Mouse (Mus musculus) midbrain, embryonic 12.5 days (tissue): ENCODE results near the gene Pdgfb. TPM values are rescaled to one million over a fixed set of nuclear protein-coding genes. Genes with fewer than 3 reads are reported as not detected.

Experiments
- ATAC-seq: fragments of 200-750 bp; cut with Nextera tagmentation; 2 replicates; pipeline ENCODE4 v1.8.0; 2017; ENCODE audit warnings: low read depth, moderate TSS enrichment, moderate library complexity; ENCODE audit not compliant: low FRiP score
- H3K27ac ChIP-seq: fragments of 300-500 bp; sonication (generic); replicated peaks from 2 replicates; pipeline ENCODE4 v1.5.1; 2016; ENCODE audit warnings: mild to moderate bottlenecking
- H3K27me3 ChIP-seq: fragments of 300-500 bp; sonication (generic); 2 replicates; pipeline ENCODE4 v1.6.1; 2016; ENCODE audit warnings: mild to moderate bottlenecking
- H3K36me3 ChIP-seq: fragments of 300-500 bp; sonication (generic); 2 replicates; pipeline ENCODE4 v1.6.1; 2016
- H3K4me1 ChIP-seq: fragments of 300-500 bp; sonication (generic); 2 replicates; pipeline ENCODE4 v1.6.1; 2016
- H3K4me2 ChIP-seq: fragments of 300-500 bp; sonication (generic); replicated peaks from 2 replicates; pipeline ENCODE4 v1.6.1; 2016; ENCODE audit warnings: mild to moderate bottlenecking, moderate library complexity
- H3K4me3 ChIP-seq: fragments of 300-500 bp; sonication (generic); 2 replicates; pipeline ENCODE4 v1.5.1; 2016; ENCODE audit warnings: mild to moderate bottlenecking
- H3K9ac ChIP-seq: fragments of 300-500 bp; sonication (generic); replicated peaks from 2 replicates; pipeline ENCODE4 v1.6.1; 2016; ENCODE audit warnings: mild to moderate bottlenecking, moderate library complexity
- H3K9me3 ChIP-seq: fragments of 300-500 bp; sonication (generic); 2 replicates; pipeline ENCODE4 v1.6.1; 2016; ENCODE audit warnings: mild to moderate bottlenecking
- WGBS: fragments of 180-500 bp; shearing (Covaris S2); methylation state at CpG from one replicate; pipeline ENCODE4 v1.1.7; 2016; 5-methylcytosine and 5-hydroxymethylcytosine counted together
- polyA plus RNA-seq: library from polyadenylated mRNA; unstranded; fragments of >200 nt; fragmentation: Nextera tagmentation; extraction: Ambion mirVana; gene quantifications from 2 replicates; pipeline ENCODE4 v1.2.1, GENCODE M21; 2016

Pdgfb gene
- polyA plus RNA-seq, 1 experiment from 2014 or later: 2.4 TPM

GRCm38 (mm10) chr15:79970491-79970890, 44.3 kb downstream of the Pdgfb start:
- Histone ChIP-seq H3K36me3 (no peaks in the 10 kb centered on the region), H3K27me3 (no peaks in the 10 kb centered on the region), H3K4me1 (no peaks in the 10 kb centered on the region), H3K9ac (no peak overlapping the region), H3K4me2 (no peak overlapping the region), H3K27ac (no peak overlapping the region), H3K9me3 (no peaks in the 10 kb centered on the region), H3K4me3 (no peak overlapping the region)
- ATAC-seq: no peak
- 96% methylated on average over 18 of the region's 18 CpGs for WGBS

- H3K36me3 ChIP-seq: no peaks in the 10 kb centered on the region
- no peak overlapping the region for H3K4me3 ChIP-seq
- no peak overlapping the region for H3K27ac ChIP-seq
- H3K9me3 ChIP-seq: no peaks in the 10 kb centered on the region
- WGBS: 88% methylated on average over 6 of the region's 6 CpGs
- H3K4me1 ChIP-seq: no peaks in the 10 kb centered on the region
- no peaks in the 10 kb centered on the region for H3K27me3 ChIP-seq
- no peak for ATAC-seq
- no peak overlapping the region for H3K9ac ChIP-seq
- H3K4me2 ChIP-seq: no peak overlapping the region
These were observed 47.4 kb downstream of the Pdgfb start for GRCm38 (mm10) chr15:79967346-79967745.

DNA sequence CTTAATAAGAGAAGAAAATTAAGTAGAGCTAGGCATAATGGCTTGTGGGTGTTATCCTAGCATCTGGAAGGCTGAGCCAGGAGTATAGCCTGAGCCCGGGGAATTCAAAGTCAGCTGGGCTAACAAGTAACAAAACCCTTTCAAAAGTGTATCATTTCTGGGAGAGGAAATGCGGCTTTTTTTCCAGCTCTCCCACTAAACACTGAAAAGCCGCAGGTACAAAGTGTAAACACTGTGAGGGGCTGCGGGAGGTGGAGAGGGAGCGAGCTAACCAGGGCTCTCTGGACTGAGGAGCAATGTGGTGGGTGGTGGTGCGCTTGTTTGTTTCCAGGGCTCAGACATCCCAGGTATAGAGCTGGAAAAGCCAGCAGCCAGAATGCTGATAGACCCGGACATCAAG, 50.4 kb downstream of the Pdgfb start:
- no peaks in the 10 kb centered on the region for H3K36me3 ChIP-seq
- WGBS: 93% methylated on average over 7 of the region's 7 CpGs
- H3K9me3 ChIP-seq: no peaks in the 10 kb centered on the region
- H3K4me1 ChIP-seq: no peaks in the 10 kb centered on the region
- no peak overlapping the region for H3K4me2 ChIP-seq
- no peak overlapping the region for H3K9ac ChIP-seq
- H3K27ac ChIP-seq: no peak overlapping the region
- H3K4me3 ChIP-seq: no peak overlapping the region
- ATAC-seq: no peak
- H3K27me3 ChIP-seq: no peaks in the 10 kb centered on the region

DNA sequence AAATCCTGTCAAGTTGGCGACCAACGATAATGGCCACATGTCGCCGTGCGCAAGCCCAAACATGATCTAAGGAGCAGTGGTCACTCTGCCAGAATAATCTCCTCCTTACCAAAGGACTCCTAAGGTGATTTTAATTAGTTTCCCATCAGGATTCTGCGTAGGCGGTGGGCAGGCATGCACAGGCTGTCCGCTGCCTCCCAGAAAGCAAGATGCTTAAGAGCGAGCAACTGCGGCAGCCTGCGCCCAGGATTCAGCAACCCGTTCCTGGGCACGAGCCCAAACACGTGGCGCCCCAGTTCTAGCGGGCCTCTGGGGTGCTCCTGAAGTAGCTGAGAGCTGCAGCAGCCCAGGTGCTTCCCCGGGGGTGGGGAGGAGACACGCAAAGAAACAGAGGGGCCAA, 52.1 kb downstream of the Pdgfb start:
- H3K36me3 ChIP-seq: no peaks in the 10 kb centered on the region
- 68% methylated on average over 18 of the region's 18 CpGs for WGBS
- H3K27me3 ChIP-seq: no peaks in the 10 kb centered on the region
- H3K4me2 ChIP-seq: no peak overlapping the region
- no peak overlapping the region for H3K4me3 ChIP-seq
- H3K9me3 ChIP-seq: no peaks in the 10 kb centered on the region
- no peak for ATAC-seq
- no peak overlapping the region for H3K9ac ChIP-seq
- no peak overlapping the region for H3K27ac ChIP-seq
- H3K4me1 ChIP-seq: no peaks in the 10 kb centered on the region

DNA sequence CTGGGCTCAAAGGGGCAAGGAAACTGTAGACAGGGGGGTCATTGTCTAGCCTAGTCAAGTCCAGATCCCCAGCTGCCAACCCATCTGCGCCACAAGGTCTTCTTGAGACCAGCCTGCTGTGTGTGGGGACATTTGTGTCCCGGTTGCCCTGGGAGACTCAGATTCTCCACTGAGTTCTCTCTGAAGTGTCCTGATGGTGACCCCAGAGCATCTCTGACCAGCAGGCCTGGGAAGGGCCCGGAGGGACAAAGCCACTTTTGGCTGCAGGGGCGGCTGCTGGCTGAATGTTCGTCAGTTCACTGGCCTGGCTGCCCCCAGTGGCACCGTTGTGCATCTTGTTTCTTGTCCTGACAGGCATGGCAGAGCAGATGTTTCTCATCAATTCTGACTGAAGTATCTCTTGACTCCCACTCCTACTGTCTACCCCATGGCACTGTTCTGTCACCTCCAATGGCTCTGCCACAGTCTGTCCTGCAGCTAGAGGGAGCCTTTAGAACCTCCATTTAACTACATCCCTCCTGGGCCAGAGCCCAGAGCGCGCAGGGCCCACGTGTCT, 53.3 kb downstream of the Pdgfb start:
- Histone ChIP-seq H3K36me3 (no peaks in the 10 kb centered on the region), H3K4me2 (no peak overlapping the region), H3K27me3 (no peaks in the 10 kb centered on the region), H3K27ac (no peak overlapping the region), H3K9me3 (no peaks in the 10 kb centered on the region), H3K9ac (no peak overlapping the region), H3K4me3 (no peak overlapping the region), H3K4me1 (no peaks in the 10 kb centered on the region)
- 64% methylated on average over 9 of the region's 9 CpGs for WGBS
- no peak for ATAC-seq

DNA sequence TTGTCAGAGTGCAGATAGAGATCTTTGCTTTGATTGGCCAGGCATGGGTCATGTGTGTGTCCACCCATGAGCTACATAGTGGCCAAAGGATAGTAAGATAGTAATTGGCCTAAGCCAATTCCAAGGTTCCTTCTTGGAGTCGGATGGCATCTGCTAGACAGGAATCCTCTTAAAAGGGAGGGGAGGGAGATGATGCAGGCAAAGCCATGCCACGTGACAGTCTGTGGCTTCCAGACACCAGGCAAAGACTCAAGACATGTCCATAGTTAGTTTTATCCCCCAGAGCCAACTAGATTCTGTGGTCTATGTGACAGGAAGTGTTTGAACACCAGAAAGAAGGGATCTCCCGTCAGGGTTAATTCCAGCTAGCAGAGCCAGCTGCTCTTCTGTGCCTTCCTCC, 56.4 kb downstream of the Pdgfb start:
- no peak overlapping the region for H3K4me2 ChIP-seq
- no peak overlapping the region for H3K4me3 ChIP-seq
- no peak overlapping the region for H3K9ac ChIP-seq
- H3K4me1 ChIP-seq: no peaks in the 10 kb centered on the region
- WGBS: 63% methylated on average over 3 of the region's 3 CpGs
- no peak for ATAC-seq
- no peak overlapping the region for H3K27ac ChIP-seq
- H3K9me3 ChIP-seq: no peaks in the 10 kb centered on the region
- H3K27me3 ChIP-seq: no peaks in the 10 kb centered on the region
- no peaks in the 10 kb centered on the region for H3K36me3 ChIP-seq

- Histone ChIP-seq H3K9me3 (no peaks in the 10 kb centered on the region), H3K27ac (no peak overlapping the region), H3K4me1 (peaks cover under 1% of the 10 kb centered on the region; the same call in 1 of the 2 replicates), H3K36me3 (no peaks in the 10 kb centered on the region), H3K4me3 (no peak overlapping the region), H3K4me2 (no peak overlapping the region), H3K27me3 (peaks cover 13% of the 10 kb centered on the region), H3K9ac (no peak overlapping the region)
- ATAC-seq: no peak
- WGBS: 90% methylated on average over 8 of the region's 8 CpGs
These were observed 58.2 kb downstream of the Pdgfb start for GRCm38 (mm10) chr15:79956559-79956958.

DNA sequence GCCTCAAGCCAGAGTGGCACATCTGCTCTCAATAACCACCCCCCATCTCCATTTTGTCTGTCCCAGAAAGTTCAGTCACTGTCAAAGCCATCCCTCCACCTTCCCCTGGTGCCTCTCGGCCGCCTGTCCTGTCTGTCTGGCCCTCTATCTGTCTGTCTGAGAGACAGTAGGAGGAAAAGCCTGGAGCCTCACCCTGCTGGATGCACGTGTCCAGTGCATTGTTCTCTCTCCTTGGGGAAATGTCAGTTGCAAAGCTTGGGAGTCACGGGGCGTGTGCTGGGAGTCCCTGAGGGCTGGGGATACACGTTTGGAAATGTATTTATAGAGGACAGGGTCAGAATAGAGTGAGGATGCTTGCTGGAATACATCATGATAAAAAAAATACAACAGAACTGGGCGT, 61.3 kb downstream of the Pdgfb start:
- Histone ChIP-seq H3K4me3 (no peak overlapping the region), H3K27me3 (peaks cover 13% of the 10 kb centered on the region), H3K4me2 (no peak overlapping the region), H3K4me1 (peaks cover 21% of the 10 kb centered on the region), H3K36me3 (no peaks in the 10 kb centered on the region), H3K9me3 (no peaks in the 10 kb centered on the region), H3K27ac (no peak overlapping the region), H3K9ac (no peak overlapping the region)
- WGBS: 71% methylated on average over 7 of the region's 7 CpGs
- no peak for ATAC-seq

GRCm38 (mm10) chr15:79952504-79953231, 62.1 kb downstream of the Pdgfb start:
- Histone ChIP-seq H3K4me3 (no peak overlapping the region), H3K4me2 (no peak overlapping the region), H3K9me3 (no peaks in the 10 kb centered on the region), H3K9ac (no peak overlapping the region), H3K36me3 (no peaks in the 10 kb centered on the region), H3K27me3 (peaks cover 13% of the 10 kb centered on the region), H3K4me1 (peaks cover 21% of the 10 kb centered on the region), H3K27ac (0 out of 2 replicates have a peak overlapping the region, but pooled peaks have one; percentile 12)
- WGBS: 49% methylated on average over 11 of the region's 11 CpGs
- no peak for ATAC-seq

GRCm38 (mm10) chr15:79951730-79952503, 62.9 kb downstream of the Pdgfb start:
- H3K4me3 ChIP-seq: no peak overlapping the region
- no peak overlapping the region for H3K9ac ChIP-seq
- no peak overlapping the region for H3K4me2 ChIP-seq
- no peaks in the 10 kb centered on the region for H3K36me3 ChIP-seq
- no peak for ATAC-seq
- H3K9me3 ChIP-seq: no peaks in the 10 kb centered on the region
- H3K27ac ChIP-seq: 0 out of 2 replicates have a peak overlapping the region, but pooled peaks have one; percentile 35
- H3K4me1 ChIP-seq: peaks cover 21% of the 10 kb centered on the region
- 62% methylated on average over 14 of the region's 14 CpGs for WGBS
- H3K27me3 ChIP-seq: peaks cover 13% of the 10 kb centered on the region

DNA sequence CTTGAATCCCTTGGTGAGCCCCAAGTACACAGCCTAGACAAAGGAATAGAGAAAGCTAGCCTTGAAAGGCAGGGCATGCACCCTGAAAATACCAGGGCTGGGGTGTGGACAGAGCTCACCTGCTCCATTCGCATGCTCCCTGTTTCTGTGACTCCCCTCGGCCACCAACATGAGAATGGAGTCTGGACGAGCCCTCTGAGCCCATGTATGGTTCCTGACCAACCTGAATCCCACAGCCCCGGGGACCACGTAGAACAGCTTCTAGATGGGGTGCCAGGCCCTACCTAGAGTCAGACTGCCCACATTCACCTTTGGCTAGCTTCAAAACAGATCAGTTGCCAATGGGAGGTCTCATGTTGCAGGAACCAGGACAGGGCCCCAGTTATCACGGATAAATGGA, 63.6 kb downstream of the Pdgfb start:
- WGBS: 72% methylated on average over 6 of the region's 6 CpGs
- Histone ChIP-seq H3K27ac (peak overlapping the region; percentile 35; the same call in 1 of the 2 replicates), H3K4me1 (peaks cover 21% of the 10 kb centered on the region), H3K4me3 (no peak overlapping the region), H3K9ac (peak overlapping the region; percentile 28; the same call in 1 of the 2 replicates), H3K4me2 (no peak overlapping the region), H3K27me3 (peaks cover 13% of the 10 kb centered on the region), H3K9me3 (no peaks in the 10 kb centered on the region), H3K36me3 (no peaks in the 10 kb centered on the region)
- ATAC-seq: no peak
